Mouse (Mus musculus) urinary bladder, postnatal 14 days (tissue): Measurements from ENCODE around the gene Ndufaf2.

Experiments used
- DNase-seq: peaks from one replicate; pipeline ENCODE4 v3.0.0; 2021; ENCODE audit warnings: low spot score

The Ndufaf2 gene

GRCm38 (mm10) chr13:107961972-107962371, 196.5 kb downstream of the Ndufaf2 start:
- DNase-seq: peak; percentile 72

GRCm38 (mm10) chr13:107961501-107961900, 196.9 kb downstream of the Ndufaf2 start:
- DNase-seq: no peak

GRCm38 (mm10) chr13:107960549-107960948, 197.9 kb downstream of the Ndufaf2 start:
- no peak for DNase-seq

- DNase-seq: no peak
These were observed 198.5 kb downstream of the Ndufaf2 start for GRCm38 (mm10) chr13:107959891-107960290.

- DNase-seq: no peak
These were observed 202.2 kb downstream of the Ndufaf2 start for GRCm38 (mm10) chr13:107956246-107956645.

GRCm38 (mm10) chr13:107955327-107956110, 202.9 kb downstream of the Ndufaf2 start:
- no peak for DNase-seq

- DNase-seq: no peak
These were observed 203.8 kb downstream of the Ndufaf2 start for GRCm38 (mm10) chr13:107954445-107955261.

GRCm38 (mm10) chr13:107954100-107954444, 204.4 kb downstream of the Ndufaf2 start:
- DNase-seq: no peak
